Comparison of ENCODE assay signal across 29 mouse cellular contexts in genomic region chrX:99319791-99320190, GRCm38 (mm10).
DNase-seq lines count a peak whose midpoint lies in the region; ATAC-seq and TF ChIP-seq lines count a peak whose summit lies in the region.
"Had no signal": no experiment of that assay in that cellular context is flagged by ENCODE, and none has a peak within 500 bp of the region (broad histone marks: within the 10 kb centered on the region; RNA-seq: fewer than 3 reads in every experiment).

No protein-coding gene starts in this region.

- no peaks in the 10 kb centered on the region for H3K9me3 ChIP-seq in kidney, embryonic 16.5 days (ENCODE audit: low read length)
- H3K9me3 ChIP-seq in lung, embryonic 16.5 days (ENCODE audit: control insufficient read depth, low read length): no peaks in the 10 kb centered on the region
- H3K9me3 ChIP-seq in embryonic facial prominence, embryonic 10.5 days: no peaks in the 10 kb centered on the region
- H3K9me3 ChIP-seq: embryonic facial prominence, embryonic 12.5 days; embryonic facial prominence, embryonic 15.5 days; forebrain, embryonic 12.5 days; forebrain, embryonic 15.5 days; G1E; heart, embryonic 12.5 days; heart, embryonic 15.5 days; hindbrain, embryonic 10.5 days; hindbrain, embryonic 13.5 days had no signal

- H3K9ac ChIP-seq in heart, adult 2 months (ENCODE audit: low read depth, low read length): no peak overlapping the region
- no peak overlapping the region for H3K9ac ChIP-seq in kidney, embryonic 16.5 days (replicated peaks; ENCODE audit: low read length)
- no peak overlapping the region for H3K9ac ChIP-seq in lung, embryonic 16.5 days (ENCODE audit: low read length)
- H3K9ac ChIP-seq: embryonic facial prominence, embryonic 12.5 days; embryonic facial prominence, embryonic 15.5 days; forebrain, embryonic 12.5 days; forebrain, embryonic 15.5 days; heart, embryonic 12.5 days; heart, embryonic 15.5 days; hindbrain, embryonic 13.5 days had no signal

- no peak overlapping the region for H3K4me2 ChIP-seq in kidney, embryonic 16.5 days (replicated peaks; ENCODE audit: low read depth, low read length)
- no peak overlapping the region for H3K4me2 ChIP-seq in lung, embryonic 16.5 days (ENCODE audit: low read depth, low read length)
- H3K4me2 ChIP-seq: embryonic facial prominence, embryonic 12.5 days; embryonic facial prominence, embryonic 15.5 days; forebrain, embryonic 12.5 days; forebrain, embryonic 15.5 days; heart, embryonic 12.5 days; heart, embryonic 15.5 days; hindbrain, embryonic 13.5 days had no signal

- TF ChIP-seq CTCF in heart, adult 2 months (IDR thresholded peaks at IDR 0.05): no peak
- TF ChIP-seq CTCF in kidney, adult 2 months (conservative IDR thresholded peaks at IDR 0.05; ENCODE audit: insufficient read depth, insufficient read length, low read depth, low read length): no peak

- intact Hi-C loops in heart, adult 2 months (cut with DNase I): loop anchor here (10.0 kb wide), 1 partner anchor 185 kb away; the partner anchor contains the start of gene Efnb1

- no peak overlapping the region for H3K27ac ChIP-seq in heart, adult 2 months
- peak overlapping the region; percentile 65; the same call in 1 of the 2 replicates for H3K27ac ChIP-seq in kidney, embryonic 16.5 days (ENCODE audit: low read length)
- no peak overlapping the region for H3K27ac ChIP-seq in kidney, adult 2 months (ENCODE audit: insufficient read depth, low read depth, low read length)
- peak overlapping the region; percentile 49 for H3K27ac ChIP-seq in lung, embryonic 16.5 days (ENCODE audit: low read length)
- 0 out of 2 replicates have a peak overlapping the region, but pooled peaks have one; percentile 6 for H3K27ac ChIP-seq in embryonic facial prominence, embryonic 10.5 days (replicated peaks)
- H3K27ac ChIP-seq: embryonic facial prominence, embryonic 12.5 days; embryonic facial prominence, embryonic 15.5 days; forebrain, embryonic 12.5 days; forebrain, embryonic 15.5 days; heart, embryonic 15.5 days; hindbrain, embryonic 10.5 days; hindbrain, embryonic 13.5 days had no signal

- no peak overlapping the region for H3K4me3 ChIP-seq in heart, adult 2 months
- H3K4me3 ChIP-seq in kidney, embryonic 16.5 days (ENCODE audit: low read length): no peak overlapping the region
- no peak overlapping the region for H3K4me3 ChIP-seq in kidney, adult 2 months (ENCODE audit: insufficient read depth, low read depth, low read length)
- H3K4me3 ChIP-seq in lung, embryonic 16.5 days (ENCODE audit: low read length): no peak overlapping the region
- H3K4me3 ChIP-seq in embryonic facial prominence, embryonic 10.5 days: no peak overlapping the region
- H3K4me3 ChIP-seq: embryonic facial prominence, embryonic 12.5 days; embryonic facial prominence, embryonic 15.5 days; forebrain, embryonic 12.5 days; forebrain, embryonic 15.5 days; heart, embryonic 12.5 days; heart, embryonic 15.5 days; hindbrain, embryonic 10.5 days; hindbrain, embryonic 13.5 days had no signal

- WGBS in heart, adult 2 months: 73% methylated on average over 7 of the region's 7 CpGs
- 59% methylated on average over 7 of the region's 7 CpGs for WGBS in kidney, embryonic 16.5 days
- 82% methylated on average over 7 of the region's 7 CpGs for WGBS in kidney, adult 2 months
- 81% methylated on average over 7 of the region's 7 CpGs for WGBS in lung, embryonic 16.5 days
- WGBS in embryonic facial prominence, embryonic 10.5 days: 82% methylated on average over 7 of the region's 7 CpGs

- no peaks in the 10 kb centered on the region for H3K27me3 ChIP-seq in heart, adult 2 months (ENCODE audit: control insufficient read depth, insufficient read depth, low read length)
- peaks cover 6% of the 10 kb centered on the region; the same call in 1 of the 2 replicates for H3K27me3 ChIP-seq in kidney, embryonic 16.5 days (ENCODE audit: insufficient read depth, low read length)
- no peaks in the 10 kb centered on the region for H3K27me3 ChIP-seq in kidney, adult 2 months (replicated peaks; ENCODE audit: control insufficient read depth, insufficient read depth, low read length)
- H3K27me3 ChIP-seq in lung, embryonic 16.5 days (ENCODE audit: control insufficient read depth, insufficient read depth, low read depth, low read length): no peaks in the 10 kb centered on the region; the same call in 1 of the 2 replicates
- H3K27me3 ChIP-seq in embryonic facial prominence, embryonic 10.5 days (replicated peaks; ENCODE audit: low read depth, poor library complexity, severe bottlenecking): peaks cover 100% of the 10 kb centered on the region
- H3K27me3 ChIP-seq: CH12.LX; forebrain, embryonic 15.5 days; heart, embryonic 15.5 days had no signal

- peak; percentile 5; the same call in 1 of the 2 replicates for ATAC-seq in kidney, embryonic 16.5 days (ENCODE audit: low FRiP score, low TSS enrichment)
- 0 out of 2 replicates have a peak, but pooled peaks have one; percentile 5 for ATAC-seq in lung, embryonic 16.5 days (ENCODE audit: low read depth)
- ATAC-seq: forebrain, embryonic 15.5 days; hindbrain, embryonic 16.5 days; Patski had no signal

- no peaks in the 10 kb centered on the region for H3K36me3 ChIP-seq in heart, adult 2 months (ENCODE audit: control insufficient read depth, insufficient read depth, low read length)
- H3K36me3 ChIP-seq in kidney, embryonic 16.5 days (ENCODE audit: insufficient read depth, low read length): no peaks in the 10 kb centered on the region
- H3K36me3 ChIP-seq in kidney, adult 2 months (ENCODE audit: control insufficient read depth, insufficient read depth, low read length): no peaks in the 10 kb centered on the region
- no peaks in the 10 kb centered on the region for H3K36me3 ChIP-seq in lung, embryonic 16.5 days (ENCODE audit: control insufficient read depth, insufficient read depth, low read length)
- no peaks in the 10 kb centered on the region for H3K36me3 ChIP-seq in embryonic facial prominence, embryonic 10.5 days (replicated peaks)
- H3K36me3 ChIP-seq: embryonic facial prominence, embryonic 12.5 days; embryonic facial prominence, embryonic 15.5 days; forebrain, embryonic 12.5 days; forebrain, embryonic 15.5 days; G1E; heart, embryonic 12.5 days; heart, embryonic 15.5 days; hindbrain, embryonic 10.5 days; hindbrain, embryonic 13.5 days had no signal

- DNase-seq in heart, adult 11 months: peak; percentile 73
- DNase-seq in heart, adult 2 months: no peak
- DNase-seq in kidney, adult 2 months: no peak
- DNase-seq in lung, postnatal 36 days: no peak
- DNase-seq in embryonic facial prominence, embryonic 10.5 days (ENCODE audit: low spot score): no peak
- DNase-seq: adrenal gland, postnatal 10 days; adrenal gland, postnatal 36 days; B cell, adult 2 months; cerebellum, adult 18-20 months; cerebellum, adult 9-10 months; cerebellum, postnatal 14 days; gastrocnemius, postnatal 10 days; gastrocnemius, postnatal 36 days; heart, postnatal 10 days; heart, postnatal 36 days had no signal

- H3K4me1 ChIP-seq in heart, adult 2 months (ENCODE audit: control insufficient read depth, insufficient read depth, low read length): peaks cover 11% of the 10 kb centered on the region
- peaks cover 33% of the 10 kb centered on the region for H3K4me1 ChIP-seq in kidney, embryonic 16.5 days (ENCODE audit: insufficient read depth, low read length)
- H3K4me1 ChIP-seq in kidney, adult 2 months (ENCODE audit: control insufficient read depth, insufficient read depth, low read length): peaks cover 5% of the 10 kb centered on the region
- peaks cover 33% of the 10 kb centered on the region for H3K4me1 ChIP-seq in lung, embryonic 16.5 days (replicated peaks; ENCODE audit: control insufficient read depth, insufficient read depth, low read length)
- H3K4me1 ChIP-seq in embryonic facial prominence, embryonic 10.5 days: peaks cover 33% of the 10 kb centered on the region

- no peaks in the 10 kb centered on the region for H3K79me2 ChIP-seq in heart, adult 2 months (replicated peaks; ENCODE audit: control insufficient read depth, insufficient read depth, low read length)

- no peak for TF ChIP-seq POLR2A in heart, adult 2 months (IDR thresholded peaks at IDR 0.05; ENCODE audit: insufficient read depth, low read depth, low read length)
- no peak for TF ChIP-seq POLR2A in kidney, adult 2 months (IDR thresholded peaks at IDR 0.05; ENCODE audit: low read depth, low read length)

- TF ChIP-seq EP300 in heart, adult 2 months (IDR thresholded peaks at IDR 0.05; ENCODE audit: insufficient read depth, low read depth, low read length): no peak

Comparison
In these comparisons a context has a peak if more than half of its experiments do, and no peak if none do; other contexts are left out.
1. H3K27ac ChIP-seq: peak in kidney, embryonic 16.5 days (single experiment), lung, embryonic 16.5 days (single experiment) and embryonic facial prominence, embryonic 10.5 days (single experiment); none in heart, adult 2 months (single experiment) and kidney, adult 2 months (single experiment).